Mouse (Mus musculus) liver, postnatal 0 days (tissue): ENCODE measurements at regions not wholly inside any gene's neighbourhood (a gene's known extent, or its start where the extent isn't known, plus 50 kb on each side); places are given as distances from the start of the nearest gene placed in this dataset.

Source experiments
- ATAC-seq: fragments of 200-750 bp; cut with Nextera tagmentation; 2 replicates; pipeline ENCODE4 v1.8.0; 2017; ENCODE audit warnings: mild to moderate bottlenecking, moderate library complexity
- DNase-seq: peaks from one replicate; pipeline ENCODE4 v3.0.0-alpha.2; 2016
- H3K27ac ChIP-seq: fragments of 300-500 bp; sonication (generic); 2 replicates; pipeline ENCODE4 v1.5.1; 2014; ENCODE audit warnings: antibody characterized with exemption, moderate library complexity, mild to moderate bottlenecking, low read depth
- H3K27me3 ChIP-seq: fragments of 300-500 bp; sonication (generic); 2 replicates; pipeline ENCODE4 v1.6.1; 2014; ENCODE audit warnings: low read length, control low read depth, mixed read lengths; ENCODE audit not compliant: insufficient read depth
- H3K36me3 ChIP-seq: fragments of 300-500 bp; sonication (generic); replicated peaks from 2 replicates; pipeline ENCODE4 v1.6.1; 2014; ENCODE audit warnings: mild to moderate bottlenecking, control low read depth, low read length, moderate library complexity, mixed read lengths; ENCODE audit not compliant: insufficient read depth
- H3K4me1 ChIP-seq: fragments of 300-500 bp; sonication (generic); 2 replicates; pipeline ENCODE4 v1.6.1; 2014; ENCODE audit warnings: antibody characterized with exemption, mild to moderate bottlenecking, control low read depth; ENCODE audit not compliant: insufficient read depth
- H3K4me2 ChIP-seq: fragments of 300-500 bp; sonication (generic); 2 replicates; pipeline ENCODE4 v1.6.1; 2014; ENCODE audit warnings: low read depth, mild to moderate bottlenecking, low read length, moderate library complexity, mixed read lengths
- H3K4me3 ChIP-seq: fragments of 300-500 bp; sonication (generic); 2 replicates; pipeline ENCODE4 v1.5.1; 2014; ENCODE audit warnings: low read depth, low read length
- H3K9ac ChIP-seq: fragments of 300-500 bp; sonication (generic); replicated peaks from 2 replicates; pipeline ENCODE4 v1.6.1; 2014; ENCODE audit warnings: mild to moderate bottlenecking, moderate library complexity
- H3K9me3 ChIP-seq: fragments of 300-500 bp; sonication (generic); 2 replicates; pipeline ENCODE4 v1.6.1; 2016; ENCODE audit warnings: mild to moderate bottlenecking, control low read depth, low read length, mixed read lengths
- CTCF ChIP-seq: sonication (generic); IDR thresholded peaks from 2 replicates; pipeline ENCODE4 v1.5.1; 2016; ENCODE audit warnings: antibody characterized with exemption, low read depth
- EP300 ChIP-seq: IDR thresholded peaks from 2 replicates; pipeline ENCODE4 v1.6.1; 2016; ENCODE audit warnings: antibody characterized with exemption, low read depth, mild to moderate bottlenecking
- WGBS: fragments of 180-500 bp; shearing (Covaris S2); extraction: QIAGEN DNeasy Blood & Tissue Kit; methylation state at CpG from one replicate; pipeline ENCODE4 v1.1.7; 2014; ENCODE audit not compliant: insufficient replicate concordance; 5-methylcytosine and 5-hydroxymethylcytosine counted together

DNA sequence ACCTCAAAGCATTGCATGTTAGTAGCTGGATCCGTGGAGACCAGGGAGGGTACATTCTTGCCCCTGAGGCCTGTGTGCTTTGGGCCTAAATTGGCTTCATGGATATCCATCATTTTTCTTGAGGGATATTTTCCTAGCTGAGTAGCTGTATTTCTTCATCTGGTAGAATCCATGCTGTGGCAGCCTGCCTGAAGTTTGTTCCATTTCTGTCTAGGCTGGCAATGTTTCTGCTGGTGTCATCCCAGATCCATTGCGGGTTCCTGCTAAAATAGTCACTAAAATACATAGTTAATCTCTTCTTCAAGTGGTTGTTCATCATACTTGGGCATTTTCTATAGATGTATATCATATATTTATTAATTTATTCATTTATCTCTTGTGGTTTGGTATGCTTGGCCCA lies 253.7 kb downstream of the Olfm4 start:
- no peak overlapping the region for H3K4me3 ChIP-seq
- 68% methylated on average over 2 of the region's 2 CpGs for WGBS
- no peak overlapping the region for H3K4me2 ChIP-seq
- no peaks in the 10 kb centered on the region for H3K4me1 ChIP-seq
- H3K9ac ChIP-seq, result no peak overlapping the region
- H3K36me3 ChIP-seq, result no peaks in the 10 kb centered on the region
- no peaks in the 10 kb centered on the region for H3K9me3 ChIP-seq
- DNase-seq (no peak), ATAC-seq (no peak)
- TF ChIP-seq EP300 (no peak), CTCF (no peak)
- H3K27ac ChIP-seq, result no peak overlapping the region
- no peaks in the 10 kb centered on the region for H3K27me3 ChIP-seq

- no peak for ATAC-seq
- DNase-seq, result no peak
- TF ChIP-seq CTCF (no peak), EP300 (no peak)
- no peaks in the 10 kb centered on the region for H3K36me3 ChIP-seq
- H3K4me1 ChIP-seq, result no peaks in the 10 kb centered on the region
- H3K4me3 ChIP-seq, result no peak overlapping the region
- H3K27ac ChIP-seq, result no peak overlapping the region
- no peak overlapping the region for H3K4me2 ChIP-seq
- H3K9me3 ChIP-seq, result no peaks in the 10 kb centered on the region
- no peaks in the 10 kb centered on the region for H3K27me3 ChIP-seq
- WGBS, result 66% methylated on average over 4 of the region's 4 CpGs
- H3K9ac ChIP-seq, result no peak overlapping the region
These were observed 260.9 kb downstream of the Olfm4 start for GRCm38 (mm10) chr14:80244640-80245302.

DNA sequence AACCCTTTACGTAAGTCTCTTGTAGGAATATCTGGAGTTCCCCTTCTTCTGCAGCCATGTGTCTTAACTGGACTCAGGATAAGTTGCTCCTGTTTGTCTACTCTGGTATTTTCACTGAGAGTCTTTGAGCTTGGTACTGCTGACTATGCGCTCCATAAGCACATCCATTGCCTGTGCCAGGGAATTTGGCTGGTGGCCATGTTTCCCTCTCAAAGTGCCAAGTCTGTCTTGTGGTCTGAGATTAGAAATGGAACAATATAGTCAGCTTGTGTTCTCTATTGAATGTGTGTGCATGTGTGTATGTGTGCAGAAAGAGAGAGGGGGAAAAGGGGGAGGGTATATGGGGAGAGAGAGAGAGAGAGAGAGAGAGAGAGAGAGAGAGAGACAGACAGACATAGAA lies 263.7 kb downstream of the Olfm4 start:
- no peak overlapping the region for H3K27ac ChIP-seq
- no peaks in the 10 kb centered on the region for H3K27me3 ChIP-seq
- 80% methylated on average over 2 of the region's 2 CpGs for WGBS
- no peaks in the 10 kb centered on the region for H3K36me3 ChIP-seq
- no peak overlapping the region for H3K9ac ChIP-seq
- H3K4me2 ChIP-seq, result no peak overlapping the region
- H3K9me3 ChIP-seq, result no peaks in the 10 kb centered on the region
- H3K4me3 ChIP-seq, result no peak overlapping the region
- no peak for DNase-seq
- no peak for ATAC-seq
- no peak for TF ChIP-seq EP300
- no peak for TF ChIP-seq CTCF
- no peaks in the 10 kb centered on the region for H3K4me1 ChIP-seq

GRCm38 (mm10) chr14:80249882-80250281 lies 266.0 kb downstream of the Olfm4 start:
- Histone ChIP-seq H3K4me2 (no peak overlapping the region), H3K9me3 (no peaks in the 10 kb centered on the region), H3K9ac (no peak overlapping the region), H3K4me3 (no peak overlapping the region), H3K27ac (no peak overlapping the region), H3K27me3 (no peaks in the 10 kb centered on the region), H3K4me1 (no peaks in the 10 kb centered on the region), H3K36me3 (no peaks in the 10 kb centered on the region)
- DNase-seq (no peak), ATAC-seq (no peak)
- TF ChIP-seq CTCF, result no peak
- no peak for TF ChIP-seq EP300
- 71% methylated on average over 1 of the region's 1 CpGs for WGBS

- H3K4me3 ChIP-seq, result no peak overlapping the region
- H3K9ac ChIP-seq, result no peak overlapping the region
- H3K36me3 ChIP-seq, result no peaks in the 10 kb centered on the region
- ATAC-seq, result no peak
- no peaks in the 10 kb centered on the region for H3K4me1 ChIP-seq
- no peaks in the 10 kb centered on the region for H3K27me3 ChIP-seq
- TF ChIP-seq EP300 (no peak), CTCF (no peak)
- H3K9me3 ChIP-seq, result no peaks in the 10 kb centered on the region
- no peak overlapping the region for H3K27ac ChIP-seq
- WGBS, result 48% methylated on average over 3 of the region's 3 CpGs
- no peak overlapping the region for H3K4me2 ChIP-seq
- DNase-seq, result no peak
These were observed 273.2 kb downstream of the Olfm4 start for GRCm38 (mm10) chr14:80257086-80257485.

DNA sequence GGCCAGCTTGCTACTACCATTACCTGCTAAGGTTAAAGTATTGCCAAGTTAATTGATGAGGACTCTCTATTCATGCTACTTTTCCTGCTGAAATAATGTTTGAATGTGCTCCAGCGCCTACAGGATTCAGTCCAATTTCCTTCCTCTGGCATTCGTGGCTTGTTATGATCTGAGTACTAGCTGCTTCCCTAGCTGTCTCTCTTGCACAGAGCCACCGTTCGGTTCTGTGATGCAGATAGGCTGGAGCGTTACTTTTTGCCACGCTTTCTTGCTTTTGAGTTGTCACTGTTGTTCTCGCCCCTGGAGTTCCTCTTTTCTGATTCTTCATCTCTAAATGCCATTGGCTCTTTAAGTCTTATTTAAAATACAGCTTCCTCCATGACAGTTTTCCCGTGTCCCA lies 279.3 kb downstream of the Olfm4 start:
- no peak overlapping the region for H3K27ac ChIP-seq
- DNase-seq, result no peak
- no peak overlapping the region for H3K4me3 ChIP-seq
- no peak for ATAC-seq
- no peaks in the 10 kb centered on the region for H3K27me3 ChIP-seq
- H3K9ac ChIP-seq, result no peak overlapping the region
- no peaks in the 10 kb centered on the region for H3K9me3 ChIP-seq
- no peak overlapping the region for H3K4me2 ChIP-seq
- TF ChIP-seq EP300 (no peak), CTCF (no peak)
- WGBS, result 40% methylated on average over 8 of the region's 8 CpGs
- H3K4me1 ChIP-seq, result no peaks in the 10 kb centered on the region
- H3K36me3 ChIP-seq, result no peaks in the 10 kb centered on the region

DNA sequence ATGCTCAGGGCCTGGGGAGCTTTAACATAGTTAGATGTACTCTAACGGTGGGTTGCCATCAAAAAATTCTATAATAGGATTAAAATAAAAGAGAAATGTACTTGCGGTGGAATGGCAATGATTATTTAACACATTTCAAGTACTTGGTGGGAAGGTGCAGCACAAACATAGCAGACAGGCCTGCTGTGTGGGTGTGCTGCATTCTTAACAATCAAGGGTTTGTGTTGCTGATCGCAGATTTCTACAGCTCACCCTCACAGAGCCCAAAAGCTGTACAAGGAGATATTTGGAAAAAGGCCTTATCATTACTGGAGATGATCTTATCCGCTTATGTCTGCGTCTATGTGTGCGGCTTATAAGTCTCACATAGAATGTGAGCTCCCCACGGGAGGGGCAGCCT lies 281.2 kb downstream of the Olfm4 start:
- 82% methylated on average over 7 of the region's 7 CpGs for WGBS
- DNase-seq (no peak), ATAC-seq (no peak)
- TF ChIP-seq EP300 (no peak), CTCF (no peak)
- H3K4me1 ChIP-seq, result no peaks in the 10 kb centered on the region
- H3K27me3 ChIP-seq, result no peaks in the 10 kb centered on the region
- H3K4me2 ChIP-seq, result no peak overlapping the region
- no peak overlapping the region for H3K27ac ChIP-seq
- H3K9ac ChIP-seq, result no peak overlapping the region
- no peaks in the 10 kb centered on the region for H3K9me3 ChIP-seq
- H3K4me3 ChIP-seq, result no peak overlapping the region
- no peaks in the 10 kb centered on the region for H3K36me3 ChIP-seq
